Mouse (Mus musculus) spleen, adult 12 weeks (tissue): ENCODE results near the gene Sar1a.

Experiments used
- DNase-seq: peaks from one replicate; pipeline ENCODE4 v3.0.0; 2022; ENCODE audit warnings: low spot score

Sar1a gene

GRCm38 (mm10) chr10:61679545-61679944, 554 bp upstream of the Sar1a start:
- no peak for DNase-seq

GRCm38 (mm10) chr10:61689405-61689804, 9.3 kb downstream of the Sar1a start:
- no peak for DNase-seq

- no peak for DNase-seq
These were observed 13.5 kb downstream of the Sar1a start for GRCm38 (mm10) chr10:61693563-61693962.

- DNase-seq: peak; percentile 83
These were observed 15.0 kb downstream of the Sar1a start, which contains the start of gene Tysnd1 for GRCm38 (mm10) chr10:61694870-61695670. TSS of gene Tysnd1 (plus strand) at chr10:61695514.

GRCm38 (mm10) chr10:61695703-61696559, 15.8 kb downstream of the Sar1a start:
- DNase-seq: peak; percentile 29

- DNase-seq: no peak
These were observed 16.4 kb downstream of the Sar1a start for GRCm38 (mm10) chr10:61696560-61696823.

GRCm38 (mm10) chr10:61697028-61697427, 16.9 kb downstream of the Sar1a start:
- DNase-seq: no peak

GRCm38 (mm10) chr10:61704663-61705062, 24.6 kb downstream of the Sar1a start:
- DNase-seq: no peak

- no peak for DNase-seq
These were observed 26.6 kb downstream of the Sar1a start for GRCm38 (mm10) chr10:61706412-61707375.

- no peak for DNase-seq
These were observed 33.5 kb downstream of the Sar1a start for GRCm38 (mm10) chr10:61713601-61714000.

GRCm38 (mm10) chr10:61714146-61714545, 34.0 kb downstream of the Sar1a start:
- no peak for DNase-seq

- peak; percentile 34 for DNase-seq
These were observed 34.8 kb downstream of the Sar1a start, which contains the start of gene Aifm2 for GRCm38 (mm10) chr10:61714771-61715461. TSS of gene Aifm2 (plus strand) at chr10:61715263.

GRCm38 (mm10) chr10:61715462-61715837, 35.4 kb downstream of the Sar1a start:
- DNase-seq: no peak

GRCm38 (mm10) chr10:61715996-61716864, 36.1 kb downstream of the Sar1a start:
- DNase-seq: no peak

- DNase-seq: no peak
These were observed 37.6 kb downstream of the Sar1a start for GRCm38 (mm10) chr10:61717406-61718296.

- no peak for DNase-seq
These were observed 40.2 kb downstream of the Sar1a start for GRCm38 (mm10) chr10:61720331-61720730.

GRCm38 (mm10) chr10:61722215-61722614, 42.1 kb downstream of the Sar1a start:
- no peak for DNase-seq

- no peak for DNase-seq
These were observed 43.2 kb downstream of the Sar1a start for GRCm38 (mm10) chr10:61723271-61723670.

- no peak for DNase-seq
These were observed 49.1 kb downstream of the Sar1a start for GRCm38 (mm10) chr10:61729181-61729580.
